Mouse (Mus musculus) kidney, adult 2 months (tissue): ENCODE measurements around the gene Atp6v0e2. TPM values are rescaled to one million over a fixed set of nuclear protein-coding genes. Genes with fewer than 3 reads are reported as not detected.

ENCODE experiments used
- DNase-seq: peaks from one replicate; pipeline ENCODE4 v3.0.0; 2021
- H3K27ac ChIP-seq: fragments of 200-500 bp; 2 replicates; pipeline ENCODE4 v1.5.1; 2012; ENCODE audit warnings: low read depth, low read length, control low read depth, inconsistent platforms; ENCODE audit not compliant: insufficient read depth
- H3K27me3 ChIP-seq: fragments of 200-500 bp; replicated peaks from 2 replicates; pipeline ENCODE4 v1.6.1; 2012; ENCODE audit warnings: mild to moderate bottlenecking, moderate library complexity, low read length, inconsistent platforms; ENCODE audit not compliant: control insufficient read depth, insufficient read depth
- H3K36me3 ChIP-seq: fragments of 200-500 bp; 2 replicates; pipeline ENCODE4 v1.6.1; 2012; ENCODE audit warnings: mild to moderate bottlenecking, moderate library complexity, low read length, inconsistent platforms; ENCODE audit not compliant: control insufficient read depth, insufficient read depth
- H3K4me1 ChIP-seq: fragments of 200-500 bp; 2 replicates; pipeline ENCODE4 v1.6.1; 2011; ENCODE audit warnings: low read length; ENCODE audit not compliant: control insufficient read depth, insufficient read depth
- H3K4me3 ChIP-seq: fragments of 200-500 bp; 2 replicates; pipeline ENCODE4 v1.5.1; 2011; ENCODE audit warnings: mild to moderate bottlenecking, low read depth, low read length, control low read depth; ENCODE audit not compliant: insufficient read depth
- CTCF ChIP-seq: fragments of 200-500 bp; conservative IDR thresholded peaks from 2 replicates; pipeline ENCODE4 v1.5.1; 2011; ENCODE audit warnings: low read depth, mild to moderate bottlenecking, control low read depth, low read length, moderate library complexity, mixed read lengths; ENCODE audit not compliant: insufficient read depth, insufficient read length
- POLR2A ChIP-seq: fragments of 200-500 bp; IDR thresholded peaks from one replicate; pipeline ENCODE4 v1.6.1; 2011; ENCODE audit warnings: low read depth, low read length, control low read depth
- WGBS: fragments of 180-500 bp; shearing (Covaris S2); methylation state at CpG from one replicate; pipeline ENCODE4 v1.1.7; 2018; 5-methylcytosine and 5-hydroxymethylcytosine counted together
- polyA plus RNA-seq: library from polyadenylated mRNA; depleted of rRNA; stranded (reverse); fragments of >200 nt; gene quantifications from 2 replicates; pipeline ENCODE4 v1.2.3, GENCODE M21; 2012

Gene Atp6v0e2
- polyA plus RNA-seq, 1 experiment = 101 TPM

- Histone ChIP-seq H3K36me3 (no peaks in the 10 kb centered on the region), H3K27me3 (no peaks in the 10 kb centered on the region), H3K4me1 (no peaks in the 10 kb centered on the region), H3K4me3 (no peak overlapping the region), H3K27ac (no peak overlapping the region)
- TF ChIP-seq CTCF = no peak
- no peak for TF ChIP-seq POLR2A
- DNase-seq = no peak
- 78% methylated on average over 14 of the region's 14 CpGs for WGBS
Observed at GRCm38 (mm10) chr6:48529261-48529660, 8.2 kb upstream of the Atp6v0e2 start.

- no peak for DNase-seq
- no peaks in the 10 kb centered on the region for H3K36me3 ChIP-seq
- no peaks in the 10 kb centered on the region for H3K27me3 ChIP-seq
- H3K4me3 ChIP-seq = no peak overlapping the region
- H3K4me1 ChIP-seq = no peaks in the 10 kb centered on the region
- WGBS = 85% methylated on average over 16 of the region's 16 CpGs
- H3K27ac ChIP-seq = no peak overlapping the region
- TF ChIP-seq POLR2A (no peak), CTCF (no peak)
Observed at GRCm38 (mm10) chr6:48529871-48530440, 7.5 kb upstream of the Atp6v0e2 start.

GRCm38 (mm10) chr6:48530862-48531261, 6.6 kb upstream of the Atp6v0e2 start:
- 70% methylated on average over 2 of the region's 2 CpGs for WGBS
- TF ChIP-seq POLR2A (no peak), CTCF (no peak)
- H3K4me1 ChIP-seq = no peaks in the 10 kb centered on the region
- H3K27ac ChIP-seq = no peak overlapping the region
- no peaks in the 10 kb centered on the region for H3K36me3 ChIP-seq
- no peaks in the 10 kb centered on the region for H3K27me3 ChIP-seq
- DNase-seq = no peak
- H3K4me3 ChIP-seq = no peak overlapping the region

GRCm38 (mm10) chr6:48533475-48533874, 3.9 kb upstream of the Atp6v0e2 start:
- H3K27ac ChIP-seq = no peak overlapping the region
- H3K36me3 ChIP-seq = no peaks in the 10 kb centered on the region
- H3K27me3 ChIP-seq = no peaks in the 10 kb centered on the region
- no peak for DNase-seq
- H3K4me1 ChIP-seq = no peaks in the 10 kb centered on the region
- no peak overlapping the region for H3K4me3 ChIP-seq
- TF ChIP-seq POLR2A (no peak), CTCF (no peak)
- 89% methylated on average over 2 of the region's 2 CpGs for WGBS

DNA sequence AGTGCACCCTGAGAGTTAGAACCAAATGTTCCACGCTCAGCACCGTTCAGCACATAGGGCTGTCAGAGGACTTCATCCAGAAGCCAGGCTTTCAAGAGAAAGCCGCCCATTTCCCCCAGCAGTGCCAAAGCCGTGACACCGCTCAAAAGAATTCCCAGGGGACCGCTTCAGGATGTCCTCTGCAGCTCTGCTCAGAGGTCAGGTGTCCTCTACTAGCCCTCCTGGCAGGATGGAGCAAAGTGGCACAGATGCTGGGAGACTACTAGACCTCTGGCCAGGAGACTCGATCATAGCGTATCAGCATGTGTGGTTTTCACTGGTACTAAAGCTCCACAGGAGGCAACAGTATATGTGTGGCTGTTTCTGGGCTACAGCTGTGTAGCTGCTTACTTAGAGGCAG, 2.5 kb upstream of the Atp6v0e2 start:
- TF ChIP-seq CTCF = no peak
- TF ChIP-seq POLR2A = no peak
- no peaks in the 10 kb centered on the region for H3K27me3 ChIP-seq
- peak; percentile 42 for DNase-seq
- H3K4me1 ChIP-seq = no peaks in the 10 kb centered on the region
- 71% methylated on average over 8 of the region's 8 CpGs for WGBS
- no peaks in the 10 kb centered on the region for H3K36me3 ChIP-seq
- no peak overlapping the region for H3K4me3 ChIP-seq
- H3K27ac ChIP-seq = no peak overlapping the region

DNA sequence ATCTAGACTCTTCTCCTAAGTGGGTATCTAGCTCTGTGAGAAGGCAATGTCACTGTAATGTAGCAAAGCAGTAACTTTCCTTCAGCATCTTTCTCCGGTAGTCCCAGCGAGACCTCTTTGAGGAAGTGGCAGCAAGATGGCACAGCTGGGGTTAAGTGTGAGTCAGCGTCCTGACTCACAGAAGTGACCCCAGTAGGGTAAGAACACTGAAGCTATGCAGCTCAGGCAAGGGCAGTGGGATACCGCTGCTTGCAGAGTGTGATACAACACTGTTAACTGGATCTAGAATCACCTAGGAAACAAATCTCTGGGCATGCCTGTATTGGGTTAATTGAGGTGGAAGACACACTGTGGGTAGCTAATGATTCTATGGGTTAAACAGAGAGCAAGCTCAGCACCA, 1.3 kb upstream of the Atp6v0e2 start:
- no peak for TF ChIP-seq CTCF
- TF ChIP-seq POLR2A = no peak
- Histone ChIP-seq H3K27me3 (no peaks in the 10 kb centered on the region), H3K4me3 (no peak overlapping the region), H3K36me3 (no peaks in the 10 kb centered on the region), H3K27ac (no peak overlapping the region), H3K4me1 (no peaks in the 10 kb centered on the region)
- DNase-seq = no peak
- 79% methylated on average over 4 of the region's 4 CpGs for WGBS

- DNase-seq = peak; percentile 86
- 77% methylated on average over 5 of the region's 5 CpGs for WGBS
- Histone ChIP-seq H3K27me3 (no peaks in the 10 kb centered on the region), H3K4me1 (no peaks in the 10 kb centered on the region; the same call in 1 of the 2 replicates), H3K36me3 (no peaks in the 10 kb centered on the region), H3K4me3 (no peak overlapping the region), H3K27ac (no peak overlapping the region)
- TF ChIP-seq POLR2A = no peak
- TF ChIP-seq CTCF = peak; percentile 70
Observed at GRCm38 (mm10) chr6:48538841-48539737, 1.7 kb downstream of the Atp6v0e2 start.

GRCm38 (mm10) chr6:48539860-48540259, 2.4 kb downstream of the Atp6v0e2 start:
- Histone ChIP-seq H3K4me1 (no peaks in the 10 kb centered on the region; the same call in 1 of the 2 replicates), H3K27ac (no peak overlapping the region), H3K36me3 (no peaks in the 10 kb centered on the region), H3K4me3 (no peak overlapping the region), H3K27me3 (no peaks in the 10 kb centered on the region)
- TF ChIP-seq POLR2A (no peak), CTCF (no peak)
- no peak for DNase-seq
- WGBS = 79% methylated on average over 5 of the region's 5 CpGs
